Comparison of ENCODE assay signal across 9 mouse cellular contexts in genomic region chr8:121669208-121669607, GRCm38 (mm10). TPM values are rescaled to one million over a fixed set of nuclear protein-coding genes. Genes with fewer than 3 reads are reported as not detected.
DNase-seq lines count a peak whose midpoint lies in the region; ATAC-seq lines count a peak whose summit lies in the region.
"Had no signal": no experiment of that assay in that cellular context is flagged by ENCODE, and none has a peak within 500 bp of the region (broad histone marks: within the 10 kb centered on the region; RNA-seq: fewer than 3 reads in every experiment).

No protein-coding gene starts in this region.

- peaks cover 27% of the 10 kb centered on the region for H3K4me1 ChIP-seq in forebrain, embryonic 13.5 days
- peaks cover 28% of the 10 kb centered on the region for H3K4me1 ChIP-seq in limb, embryonic 10.5 days

- H3K4me3 ChIP-seq in forebrain, embryonic 13.5 days: 0 out of 2 replicates have a peak overlapping the region, but pooled peaks have one; percentile 10
- no peak overlapping the region for H3K4me3 ChIP-seq in limb, embryonic 10.5 days

- H3K9ac ChIP-seq in forebrain, embryonic 13.5 days: peak overlapping the region; percentile 26

- no peaks in the 10 kb centered on the region for H3K36me3 ChIP-seq in forebrain, embryonic 13.5 days (ENCODE audit: poor library complexity, severe bottlenecking)
- H3K36me3 ChIP-seq in limb, embryonic 10.5 days: no peaks in the 10 kb centered on the region

- DNase-seq in adrenal gland, adult (ENCODE audit: inconsistent age in 2 of 2, low spot score in 1 of 2): peak; percentile 37 to 57
- no peak for DNase-seq in adrenal gland, adult 8-10 months
- peak; percentile 92 for DNase-seq in 416B (ENCODE audit: low read depth)
- no peak for DNase-seq in limb, embryonic 10.5 days (ENCODE audit: low spot score)
- no peak for DNase-seq in cerebellum, adult 9-11 months
- DNase-seq in spleen, postnatal 36 days (ENCODE audit: low spot score in 2 of 2): no peak
- DNase-seq in left cerebral cortex, adult 8-10 months (ENCODE audit: low spot score in 2 of 2): no peak

- peak; percentile 25; the same call in 1 of the 2 replicates for ATAC-seq in forebrain, embryonic 13.5 days

- no peaks in the 10 kb centered on the region for H3K27me3 ChIP-seq in forebrain, embryonic 13.5 days
- 0 out of 2 replicates have a peak, but pooled peaks cover 5% of the 10 kb centered on the region for H3K27me3 ChIP-seq in limb, embryonic 10.5 days (ENCODE audit: low read depth, poor library complexity, severe bottlenecking)

- peak overlapping the region; percentile 24; the same call in 1 of the 2 replicates for H3K4me2 ChIP-seq in forebrain, embryonic 13.5 days

- peak overlapping the region; percentile 79 for H3K27ac ChIP-seq in forebrain, embryonic 13.5 days
- H3K27ac ChIP-seq in limb, embryonic 10.5 days: peak overlapping the region; percentile 78
- H3K27ac ChIP-seq: macrophage had no signal

- no peaks in the 10 kb centered on the region for H3K9me3 ChIP-seq in forebrain, embryonic 13.5 days (replicated peaks)
- H3K9me3 ChIP-seq in limb, embryonic 10.5 days (replicated peaks): no peaks in the 10 kb centered on the region

- 22% methylated on average over 8 of the region's 8 CpGs for WGBS in forebrain, embryonic 13.5 days
- WGBS in limb, embryonic 10.5 days: 17% methylated on average over 8 of the region's 8 CpGs

RNA-seq across cellular contexts. Expression of gene Zcchc14, which starts 16.5 kb away (rescaled TPM):
- 10 to 100 TPM; 38.8 to 62.5 (median 51.0) TPM for total RNA-seq in adrenal gland, adult 8-10 months (2022)
- polyA plus RNA-seq in forebrain, embryonic 13.5 days (2015; fragmentation: Nextera tagmentation; extraction: Ambion mirVana): 30.0 and 33.7 TPM in 2 replicates
- 13.8 and 15.2 TPM in 2 replicates for polyA plus RNA-seq in limb, embryonic 10.5 days (2016; fragmentation: Nextera tagmentation; extraction: Ambion mirVana)
- 10 to 100 TPM; 68.6 to 73.0 (median 70.5) TPM for total RNA-seq in left cerebral cortex, adult 8-10 months (2022)

Comparison
In these comparisons a context has a peak if more than half of its experiments do, and no peak if none do; other contexts are left out.
1. DNase-seq: peak in adrenal gland, adult (2 of 2) and 416B (single experiment); none in adrenal gland, adult 8-10 months (single experiment), limb, embryonic 10.5 days (single experiment), cerebellum, adult 9-11 months (single experiment), spleen, postnatal 36 days (0 of 2) and left cerebral cortex, adult 8-10 months (0 of 2).